Mouse (Mus musculus) kidney, adult 2 months (tissue): Measurements from ENCODE around the gene Nap1l4.

Experiments
- CTCF ChIP-seq: fragments of 200-500 bp; conservative IDR thresholded peaks from 2 replicates; pipeline ENCODE4 v1.5.1; 2011; ENCODE audit warnings: low read depth, mild to moderate bottlenecking, control low read depth, low read length, moderate library complexity, mixed read lengths; ENCODE audit not compliant: insufficient read depth, insufficient read length
- POLR2A ChIP-seq: fragments of 200-500 bp; IDR thresholded peaks from one replicate; pipeline ENCODE4 v1.6.1; 2011; ENCODE audit warnings: low read depth, low read length, control low read depth

DNA sequence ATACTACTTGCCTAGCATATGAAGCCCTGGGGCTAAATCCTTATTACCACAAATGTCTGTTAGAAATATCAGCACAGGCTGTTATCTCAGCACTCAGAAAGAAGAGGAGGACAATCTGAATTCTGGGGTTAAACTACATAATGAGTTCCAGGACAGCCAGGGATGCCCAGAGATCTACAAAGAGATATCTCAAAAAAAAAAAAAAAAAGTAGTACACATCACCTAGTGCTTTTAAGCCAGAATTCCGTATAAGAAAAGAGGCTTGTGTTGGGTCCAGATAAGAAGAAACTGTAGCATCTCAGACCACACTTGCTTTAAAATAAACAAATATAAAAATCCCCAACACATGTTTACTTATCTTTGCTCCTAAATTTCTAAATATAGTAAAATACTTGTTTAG is 10.2 kb downstream of the Nap1l4 start:
- TF ChIP-seq CTCF (no peak), POLR2A (no peak)
